Mouse (Mus musculus) adrenal gland, postnatal 14 days (tissue): ENCODE results near the gene Vtn. TPM values are rescaled to one million over a fixed set of nuclear protein-coding genes. Genes with fewer than 3 reads are reported as not detected.
A peak's percentile ranks its signal among the peaks of the same experiment; 100 is the strongest.

ENCODE experiments used
- DNase-seq: peaks from one replicate; pipeline ENCODE4 v3.0.0; 2021; ENCODE audit warnings: mixed read lengths
- total RNA-seq: library from RNA; stranded (reverse); gene quantifications from 2 replicates; pipeline ENCODE4 v1.2.3, GENCODE M21; 2021

Gene Vtn
- total RNA-seq, 1 experiment from 2014 or later: 283 TPM

DNA sequence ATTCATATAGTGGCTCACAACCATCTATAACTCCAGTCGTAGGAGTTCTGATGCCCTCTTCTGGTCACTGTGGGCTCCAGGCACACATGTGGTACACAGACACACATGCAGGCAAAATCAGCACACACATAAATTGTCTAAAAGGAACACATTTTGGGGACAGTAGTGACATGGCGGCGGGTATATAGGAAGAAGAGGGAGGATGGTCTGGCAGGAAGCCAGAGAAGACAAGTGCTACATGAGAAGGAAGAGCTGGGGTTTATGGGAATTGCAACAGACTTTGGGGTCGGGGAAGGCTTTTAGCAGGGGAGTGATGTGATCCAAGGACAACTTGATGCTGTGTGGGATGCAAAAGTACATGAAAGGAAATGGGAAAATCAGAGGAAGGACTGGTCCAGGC is 35.6 kb downstream of the Vtn start:
- DNase-seq: no peak

DNA sequence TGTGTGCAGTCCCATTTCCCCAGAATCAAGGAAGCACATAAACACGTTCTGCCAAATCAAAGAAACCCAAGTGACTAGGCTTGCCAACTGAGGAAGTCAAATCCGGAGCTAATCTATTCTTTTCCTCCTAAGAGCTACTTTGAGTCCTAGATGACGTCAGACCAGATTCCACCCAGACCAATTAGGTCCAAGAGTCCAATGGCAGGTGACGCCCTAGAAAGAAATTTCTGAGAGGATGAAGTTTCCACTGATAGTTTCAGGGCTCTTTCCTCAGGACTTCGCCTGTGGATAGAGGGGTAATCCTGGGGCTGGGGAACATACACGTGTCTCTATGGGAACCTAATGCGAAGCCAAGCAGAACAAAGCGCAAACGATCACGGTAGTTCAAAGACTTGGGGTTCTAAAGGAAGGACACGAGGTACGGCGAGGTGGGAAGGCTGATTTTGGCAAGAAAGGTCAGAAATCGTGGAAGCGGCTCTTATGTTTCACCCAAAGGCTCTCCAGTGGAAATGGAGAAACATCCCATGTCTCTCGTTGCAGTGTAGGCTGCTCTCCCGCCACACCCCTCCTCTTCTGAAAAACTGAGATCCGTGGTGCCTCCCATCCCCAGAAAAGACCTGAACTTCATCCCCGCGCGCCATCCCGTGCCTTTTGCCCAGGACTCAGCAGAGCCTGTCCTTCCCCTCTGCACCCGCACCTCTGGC is 36.6 kb downstream of the Vtn start:
- peak; percentile 59 for DNase-seq

DNA sequence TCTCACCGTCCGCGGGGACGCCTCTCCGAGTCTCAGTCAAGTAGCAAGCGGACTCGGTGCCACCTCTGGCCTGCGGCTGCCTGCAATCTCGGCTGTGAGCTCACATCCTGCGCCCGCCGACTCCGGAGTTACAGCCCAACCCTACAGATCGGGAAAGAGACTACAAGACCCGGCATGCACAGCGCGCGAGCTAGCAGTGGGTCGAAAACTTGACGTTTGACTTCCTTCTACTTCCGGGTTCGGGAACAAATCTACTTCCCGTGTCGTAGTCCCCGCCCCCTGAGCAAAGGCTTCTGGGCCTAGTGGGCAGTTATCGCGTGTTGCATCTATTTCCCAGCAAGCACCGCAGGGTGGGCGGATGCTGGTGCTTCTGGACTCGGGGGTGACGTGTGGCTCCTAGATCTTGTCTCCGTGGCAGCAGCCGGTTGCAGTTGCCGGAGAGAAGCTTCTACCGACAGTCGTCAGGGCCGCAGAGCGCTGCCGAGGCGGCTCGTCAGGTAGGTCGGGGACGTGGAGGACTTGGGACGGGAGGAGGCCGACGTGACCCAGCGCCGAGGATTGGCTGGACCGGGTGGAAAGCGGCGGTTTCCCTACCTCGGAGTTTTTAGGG is 37.3 kb downstream of the Vtn start, which contains the start of the genes Tnfaip1 and Ift20:
Gene Tnfaip1, minus strand, starts transcription at position 253 of the 610 bp plus-strand sequence.
Gene Ift20, plus strand, starts transcription at position 282 of the 610 bp plus-strand sequence.
- peak; percentile 99 for DNase-seq

DNA sequence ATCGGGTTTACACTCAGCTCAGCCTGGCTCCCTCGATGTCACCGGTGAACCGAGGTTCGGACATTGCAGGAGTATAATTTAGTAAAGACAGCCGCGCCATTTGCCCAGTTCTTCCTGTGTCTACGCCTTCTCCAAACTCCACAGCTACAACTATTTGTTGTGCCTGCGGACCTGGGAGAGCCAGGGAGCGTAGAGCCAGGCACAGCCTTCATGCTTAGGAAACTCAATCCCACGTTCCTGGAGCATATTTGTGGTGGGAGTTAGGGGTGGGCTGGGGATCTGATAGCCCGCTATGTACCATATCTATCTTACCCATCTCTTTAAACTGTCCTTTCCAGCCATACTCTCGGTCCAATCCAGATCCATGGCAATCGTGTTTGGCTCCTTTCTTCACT is 37.8 kb downstream of the Vtn start:
- no peak for DNase-seq

DNA sequence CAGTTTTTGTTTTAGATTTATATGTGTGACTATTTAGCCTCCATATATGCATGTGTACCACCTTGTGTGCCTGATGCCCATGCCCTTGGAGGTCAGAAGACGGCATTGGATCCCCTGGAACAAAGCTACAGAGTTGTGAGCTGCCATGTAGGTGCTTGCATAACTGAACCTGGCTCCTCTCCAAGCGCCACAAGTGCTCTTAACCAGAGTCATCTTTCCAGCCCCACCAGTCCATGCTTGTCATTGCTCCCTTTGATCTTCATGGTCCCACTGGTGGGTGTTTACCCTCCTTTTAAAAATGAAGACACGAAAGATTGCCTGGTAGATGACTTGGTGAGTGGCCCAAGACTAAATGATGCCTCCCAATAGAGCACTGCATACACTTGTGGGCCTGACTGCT is 41.5 kb downstream of the Vtn start:
- DNase-seq: peak; percentile 42

DNA sequence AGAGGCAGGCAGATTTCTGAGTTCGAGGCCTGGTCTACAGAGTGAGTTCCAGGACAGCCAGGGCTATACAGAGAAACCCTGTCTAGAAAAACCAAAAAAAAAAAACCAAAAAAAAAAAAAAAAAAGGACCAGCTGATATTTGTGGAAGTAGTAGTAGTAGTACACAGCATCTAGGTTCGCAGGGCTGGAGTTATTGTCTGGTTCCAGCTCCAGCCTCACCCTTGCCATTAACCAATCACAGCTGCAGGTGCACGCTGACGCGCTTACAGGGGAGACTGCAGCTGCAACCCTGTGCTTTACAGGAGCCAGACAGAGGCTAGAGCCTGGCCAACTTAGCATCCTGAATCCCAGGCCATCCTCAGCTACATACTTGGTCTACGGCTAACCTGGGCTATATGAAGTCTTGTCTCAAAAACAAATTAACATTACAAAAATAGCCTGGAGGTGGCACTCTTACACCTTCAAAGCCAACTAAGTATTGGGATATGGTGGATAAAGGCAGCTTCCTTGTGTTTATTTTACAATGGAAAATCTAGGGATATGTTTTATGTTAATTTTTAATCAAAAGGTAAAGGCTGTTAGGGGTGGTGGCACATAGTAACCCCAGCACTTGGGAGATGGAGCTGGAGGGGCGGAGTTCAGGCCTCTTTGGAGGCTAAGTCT is 45.7 kb downstream of the Vtn start:
- DNase-seq: no peak

DNA sequence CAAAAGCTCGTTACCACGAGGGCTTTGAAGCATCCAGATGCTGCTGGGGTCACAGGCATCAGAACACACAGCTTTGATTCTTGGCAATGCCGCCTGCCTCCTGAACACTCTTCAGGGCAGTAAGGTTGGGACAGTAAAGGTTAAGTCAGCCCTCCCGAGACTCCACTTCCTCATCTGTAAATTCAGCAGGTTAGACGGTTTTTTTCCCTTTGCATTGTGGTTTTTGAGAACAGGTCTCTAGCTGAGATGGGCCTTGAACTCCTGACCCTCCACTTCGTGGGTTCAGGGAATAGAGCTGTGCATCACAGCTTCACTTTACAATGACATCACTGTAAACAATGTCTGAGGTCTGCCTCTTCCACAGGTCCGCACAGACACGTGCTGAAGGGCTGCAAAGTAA is 46.3 kb downstream of the Vtn start:
- no peak for DNase-seq

DNA sequence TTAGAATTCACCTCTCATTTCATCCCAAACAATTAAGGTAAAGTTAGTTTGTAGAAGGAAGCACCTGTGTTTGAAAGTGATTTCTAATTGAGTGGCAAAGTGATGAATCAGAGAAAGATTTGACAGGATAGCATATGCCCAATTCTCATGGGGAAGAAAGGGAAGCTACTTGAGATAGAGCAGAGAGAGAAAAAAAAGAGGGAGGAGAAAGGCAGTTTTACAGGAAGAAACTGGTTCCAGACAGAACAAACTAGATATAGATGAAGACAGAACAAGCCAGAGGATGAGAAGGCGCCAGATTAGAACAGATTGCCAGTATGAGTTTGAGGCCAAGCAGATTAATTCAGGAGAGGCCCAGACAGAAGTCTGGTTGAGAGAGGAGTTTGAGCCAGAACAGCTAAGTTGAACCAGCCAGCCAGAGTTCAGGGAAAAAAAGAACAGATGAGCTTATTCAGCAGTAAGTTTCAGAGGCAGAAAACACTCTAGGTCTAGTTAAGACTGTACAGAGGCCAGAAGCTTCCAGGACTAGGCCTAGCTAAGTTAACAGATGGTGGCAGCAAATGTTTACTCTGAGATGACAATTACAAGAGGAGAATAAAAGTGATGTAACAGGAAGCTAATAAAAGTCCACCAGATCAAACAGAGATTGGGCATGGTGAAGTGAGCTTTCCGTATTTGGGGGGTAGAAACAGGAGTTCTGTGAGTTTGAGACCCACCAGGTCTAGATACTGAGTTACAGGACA is 49.0 kb downstream of the Vtn start:
- no peak for DNase-seq

DNA sequence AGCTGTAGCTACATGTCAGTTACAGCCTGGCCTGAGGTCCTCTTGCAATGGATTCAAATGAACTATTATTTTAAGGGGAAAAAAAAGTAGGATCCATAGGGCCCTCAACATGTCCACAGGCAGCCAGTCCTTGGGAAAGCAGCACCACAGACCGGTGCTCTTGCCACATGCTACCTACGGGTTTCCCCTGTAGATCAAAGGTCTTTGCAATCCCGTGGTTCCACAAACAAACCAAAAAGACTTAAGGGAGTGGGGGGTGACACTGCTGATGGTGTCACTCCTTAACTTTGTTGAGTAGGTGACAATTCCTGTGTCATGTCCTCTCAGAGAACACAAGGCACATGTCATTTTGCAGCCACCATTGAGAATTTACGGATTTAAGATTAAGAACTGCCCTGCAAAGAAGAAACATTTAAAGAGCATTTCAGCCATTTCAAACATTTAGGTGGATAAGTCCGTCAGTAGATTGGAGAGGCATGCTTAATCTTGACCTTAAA is 50.6 kb downstream of the Vtn start:
- DNase-seq: peak; percentile 10

DNA sequence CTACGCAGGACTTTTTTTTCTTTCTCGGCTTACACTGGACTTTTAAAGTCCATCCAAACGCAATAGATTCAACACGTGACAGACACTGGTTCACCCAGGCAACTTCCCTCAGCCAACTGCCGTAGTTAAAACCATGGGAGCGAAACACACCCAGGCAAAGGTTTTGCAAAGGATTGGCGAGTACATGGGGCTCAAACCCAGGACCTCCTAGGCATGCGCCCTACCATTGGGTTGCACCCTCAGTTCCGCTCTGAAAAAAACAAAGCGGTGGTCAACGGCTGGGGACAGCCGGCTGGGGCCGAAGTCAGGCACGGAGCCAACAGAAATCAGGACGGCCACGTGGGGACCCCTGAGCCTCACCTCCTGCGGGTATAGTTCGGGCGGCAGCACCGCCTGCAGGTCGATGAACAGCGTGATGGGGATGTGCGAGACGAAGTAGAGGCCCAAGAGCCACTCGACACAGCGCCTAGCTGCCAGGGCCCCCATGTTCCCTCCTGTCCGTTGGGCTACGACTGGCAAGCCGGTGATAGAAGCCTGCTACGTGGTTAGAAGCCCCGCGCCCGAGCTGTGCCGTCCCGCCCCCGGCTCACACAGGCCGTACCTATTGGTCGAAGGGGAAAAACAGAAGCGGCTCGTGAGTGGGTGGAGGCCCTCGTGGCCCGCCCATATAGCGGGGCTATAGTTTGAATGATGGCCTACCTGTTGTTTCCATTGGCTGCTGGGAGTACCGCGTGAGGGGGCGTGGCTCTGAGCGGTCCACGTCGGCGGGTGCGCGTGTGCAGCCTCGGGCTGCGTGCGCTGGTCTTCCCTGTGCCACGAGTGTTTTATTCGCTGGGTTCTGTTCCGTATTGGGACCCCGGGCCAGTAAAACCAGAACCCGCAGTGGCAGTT is 51.5 kb downstream of the Vtn start, which contains the start of gene Tmem97:
Gene Tmem97, minus strand, starts transcription at position 610 of the 891 bp plus-strand sequence.
- DNase-seq: peak; percentile 97

DNA sequence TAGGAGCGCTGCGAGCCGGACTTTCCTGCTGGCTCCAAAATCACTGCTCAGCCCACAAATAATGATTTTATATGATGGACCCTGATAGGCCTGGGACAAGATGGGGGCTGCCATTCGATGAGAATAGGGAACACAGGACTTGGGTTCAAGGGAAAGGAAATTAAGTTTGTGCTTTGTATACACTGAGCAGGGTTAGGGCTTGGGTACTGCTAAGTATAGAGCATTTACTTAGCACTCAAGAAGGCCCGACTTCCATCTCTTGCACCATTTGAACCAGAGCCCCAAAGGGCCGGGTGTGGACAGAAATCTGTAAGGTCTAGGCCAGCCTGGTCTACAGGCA is 52.1 kb downstream of the Vtn start:
- no peak for DNase-seq

Other genes with a start within 250 kb of the Vtn start
- gene 2610507B11Rik, start 237.3 kb upstream of the Vtn start, total RNA-seq: 146 and 153 TPM in 2 replicates
- gene BC030499, start 208.2 kb upstream of the Vtn start, total RNA-seq: 0.41 and 0.83 TPM in 2 replicates
- gene Spag5, start 197.6 kb upstream of the Vtn start, total RNA-seq: 9.7 and 12.4 TPM in 2 replicates
- gene Aldoc, start 176.1 kb upstream of the Vtn start, total RNA-seq: 8.8 and 9.2 TPM in 2 replicates
- 43.0 and 47.6 TPM in 2 replicates for gene Pigs, start 170.7 kb upstream of the Vtn start, total RNA-seq
- gene Unc119, start 155.6 kb upstream of the Vtn start, total RNA-seq: 24.4 and 26.8 TPM in 2 replicates
- 0.15 TPM in 1 of 2 replicates, not detected in the other for gene Foxn1, start 112.5 kb upstream of the Vtn start, total RNA-seq
- gene Slc13a2, start 76.9 kb upstream of the Vtn start, total RNA-seq: not detected in 2 replicates
- 16.7 and 20.5 TPM in 2 replicates for gene Slc46a1, start 33.4 kb upstream of the Vtn start, total RNA-seq
- gene Sarm1, start 1.3 kb upstream of the Vtn start, total RNA-seq: 3.3 and 4.9 TPM in 2 replicates
- not detected in 2 replicates for gene Sebox, start 4.4 kb downstream of the Vtn start, total RNA-seq
- 26.3 and 29.6 TPM in 2 replicates for gene Tmem199, start 13.1 kb downstream of the Vtn start, total RNA-seq
- gene Poldip2, start 13.1 kb downstream of the Vtn start, total RNA-seq: 177 and 186 TPM in 2 replicates
- 47.9 and 49.4 TPM in 2 replicates for gene Tnfaip1, start 37.2 kb downstream of the Vtn start, total RNA-seq
- 81.5 and 90.2 TPM in 2 replicates for gene Ift20, start 37.3 kb downstream of the Vtn start, total RNA-seq
- 34.1 and 45.0 TPM in 2 replicates for gene Tmem97, start 51.7 kb downstream of the Vtn start, total RNA-seq
- 51.7 and 53.0 TPM in 2 replicates for gene Nlk, start 198.3 kb downstream of the Vtn start, total RNA-seq